ENCODE assay signal across 24 mouse cellular contexts in genomic region chr7:54649025-54649424, GRCm38 (mm10).
DNase-seq lines count a peak whose midpoint lies in the region; ATAC-seq lines count a peak whose summit lies in the region.
"Had no signal": no experiment of that assay in that cellular context is flagged by ENCODE, and none has a peak within 500 bp of the region (broad histone marks: within the 10 kb centered on the region; RNA-seq: fewer than 3 reads in every experiment).

No protein-coding gene starts in this region.

- no peaks in the 10 kb centered on the region for H3K27me3 ChIP-seq in forebrain, embryonic 14.5 days (replicated peaks; ENCODE audit: control insufficient read depth, insufficient read depth, low read length)
- H3K27me3 ChIP-seq in forebrain, embryonic 11.5 days (ENCODE audit: control insufficient read depth, insufficient read depth, low read length): no peaks in the 10 kb centered on the region
- H3K27me3 ChIP-seq in neural tube, embryonic 11.5 days (ENCODE audit: control insufficient read depth, insufficient read depth, low read length): no peaks in the 10 kb centered on the region
- H3K27me3 ChIP-seq in midbrain, embryonic 14.5 days (ENCODE audit: control insufficient read depth, insufficient read depth, low read length): no peaks in the 10 kb centered on the region
- H3K27me3 ChIP-seq: embryonic facial prominence, embryonic 13.5 days; heart, embryonic 15.5 days; intestine, embryonic 15.5 days; liver, embryonic 13.5 days had no signal

- 65% methylated on average over 1 of the region's 1 CpGs for WGBS in forebrain, embryonic 14.5 days
- WGBS in forebrain, embryonic 11.5 days: 68% methylated on average over 1 of the region's 1 CpGs
- 84% methylated on average over 1 of the region's 1 CpGs for WGBS in neural tube, embryonic 11.5 days
- 64% methylated on average over 1 of the region's 1 CpGs for WGBS in midbrain, embryonic 14.5 days

- no peak overlapping the region for H3K4me3 ChIP-seq in forebrain, embryonic 14.5 days (ENCODE audit: low read depth, low read length)
- H3K4me3 ChIP-seq in forebrain, embryonic 11.5 days (ENCODE audit: low read depth, low read length): no peak overlapping the region
- no peak overlapping the region for H3K4me3 ChIP-seq in neural tube, embryonic 11.5 days (ENCODE audit: low read depth, low read length)
- H3K4me3 ChIP-seq in midbrain, embryonic 14.5 days (replicated peaks; ENCODE audit: low read depth, low read length): no peak overlapping the region
- H3K4me3 ChIP-seq: embryonic facial prominence, embryonic 13.5 days; erythroblast, embryonic 14.5 days; gastrocnemius, adult 2 months; heart, embryonic 15.5 days; intestine, embryonic 15.5 days; left cerebral cortex, adult 2 months; liver, embryonic 13.5 days had no signal

- peak; percentile 70; the same call in 1 of the 2 replicates for ATAC-seq in forebrain, embryonic 14.5 days
- ATAC-seq in forebrain, embryonic 11.5 days (replicated peaks; ENCODE audit: low FRiP score): no peak
- peak; percentile 74; the same call in 1 of the 2 replicates for ATAC-seq in neural tube, embryonic 11.5 days (ENCODE audit: insufficient read depth, low FRiP score, low TSS enrichment)
- ATAC-seq in midbrain, embryonic 14.5 days (ENCODE audit: low FRiP score, low TSS enrichment): 0 out of 2 replicates have a peak, but pooled peaks have one; percentile 60
- ATAC-seq: intestine, embryonic 15.5 days had no signal

- DNase-seq in forebrain, embryonic 14.5 days (ENCODE audit: low spot score): peak; percentile 30
- no peak for DNase-seq in forebrain, embryonic 11.5 days (ENCODE audit: low spot score)
- no peak for DNase-seq in neural tube, embryonic 11.5 days (ENCODE audit: low spot score)
- no peak for DNase-seq in neural tube, embryonic 10.5 days (ENCODE audit: extremely low spot score, low spot score)
- DNase-seq in midbrain, embryonic 14.5 days: peak; percentile 50
- no peak for DNase-seq in heart, adult 18-20 months
- DNase-seq in right cerebral cortex, postnatal 4 days: no peak
- no peak for DNase-seq in thymus, postnatal 10 days (ENCODE audit: low spot score in 2 of 2)
- DNase-seq: adrenal gland, postnatal 36 days; cerebellum, adult 11-12 months; cerebellum, postnatal 14 days; gastrocnemius, adult 2 months; heart, postnatal 4 days; kidney, adult 8-10 months; kidney, postnatal 10 days; liver, embryonic 13.5 days; lung, embryonic 14.5 days; spleen, adult 18-20 months; thymus, postnatal 14 days had no signal

- no peaks in the 10 kb centered on the region for H3K36me3 ChIP-seq in forebrain, embryonic 14.5 days (ENCODE audit: control insufficient read depth, insufficient read depth, low read length)
- no peaks in the 10 kb centered on the region for H3K36me3 ChIP-seq in forebrain, embryonic 11.5 days (ENCODE audit: control insufficient read depth, insufficient read depth, low read length)
- H3K36me3 ChIP-seq in neural tube, embryonic 11.5 days (ENCODE audit: control insufficient read depth, insufficient read depth, low read length): no peaks in the 10 kb centered on the region
- no peaks in the 10 kb centered on the region for H3K36me3 ChIP-seq in midbrain, embryonic 14.5 days (ENCODE audit: control insufficient read depth, insufficient read depth, low read length)
- H3K36me3 ChIP-seq: embryonic facial prominence, embryonic 13.5 days; heart, embryonic 15.5 days; intestine, embryonic 15.5 days; liver, embryonic 13.5 days had no signal

- H3K4me1 ChIP-seq in forebrain, embryonic 14.5 days (ENCODE audit: control insufficient read depth, insufficient read depth, low read length): 0 out of 2 replicates have a peak, but pooled peaks cover 5% of the 10 kb centered on the region
- H3K4me1 ChIP-seq in forebrain, embryonic 11.5 days (replicated peaks; ENCODE audit: control insufficient read depth, insufficient read depth, low read length): no peaks in the 10 kb centered on the region
- no peaks in the 10 kb centered on the region for H3K4me1 ChIP-seq in neural tube, embryonic 11.5 days (ENCODE audit: control insufficient read depth, insufficient read depth, low read length)
- 0 out of 2 replicates have a peak, but pooled peaks cover 4% of the 10 kb centered on the region for H3K4me1 ChIP-seq in midbrain, embryonic 14.5 days (ENCODE audit: control insufficient read depth, insufficient read depth, low read length)
- H3K4me1 ChIP-seq: embryonic facial prominence, embryonic 13.5 days; heart, embryonic 15.5 days; intestine, embryonic 15.5 days; liver, embryonic 13.5 days had no signal

- no peak overlapping the region for H3K27ac ChIP-seq in forebrain, embryonic 14.5 days (ENCODE audit: low read depth, low read length)
- no peak overlapping the region for H3K27ac ChIP-seq in forebrain, embryonic 11.5 days (ENCODE audit: low read depth, low read length)
- no peak overlapping the region for H3K27ac ChIP-seq in neural tube, embryonic 11.5 days (ENCODE audit: low read depth, low read length)
- H3K27ac ChIP-seq in midbrain, embryonic 14.5 days (replicated peaks; ENCODE audit: low read depth, low read length): no peak overlapping the region
- H3K27ac ChIP-seq: embryonic facial prominence, embryonic 13.5 days; gastrocnemius, adult 2 months; heart, embryonic 15.5 days; intestine, embryonic 15.5 days; left cerebral cortex, adult 2 months; liver, embryonic 13.5 days had no signal

- no peak overlapping the region for H3K4me2 ChIP-seq in forebrain, embryonic 14.5 days (ENCODE audit: low read length)
- no peak overlapping the region for H3K4me2 ChIP-seq in forebrain, embryonic 11.5 days (ENCODE audit: low read depth, low read length, severe bottlenecking)
- no peak overlapping the region for H3K4me2 ChIP-seq in neural tube, embryonic 11.5 days (ENCODE audit: low read depth)
- H3K4me2 ChIP-seq in midbrain, embryonic 14.5 days (ENCODE audit: low read length): no peak overlapping the region
- H3K4me2 ChIP-seq: embryonic facial prominence, embryonic 13.5 days; heart, embryonic 15.5 days; intestine, embryonic 15.5 days; liver, embryonic 13.5 days; lung, embryonic 14.5 days had no signal

- H3K9me3 ChIP-seq in forebrain, embryonic 14.5 days (replicated peaks; ENCODE audit: control insufficient read depth, low read length): no peaks in the 10 kb centered on the region
- no peaks in the 10 kb centered on the region for H3K9me3 ChIP-seq in forebrain, embryonic 11.5 days (ENCODE audit: control insufficient read depth, low read length)
- H3K9me3 ChIP-seq in neural tube, embryonic 11.5 days (ENCODE audit: control insufficient read depth, low read length): no peaks in the 10 kb centered on the region
- no peaks in the 10 kb centered on the region for H3K9me3 ChIP-seq in midbrain, embryonic 14.5 days (ENCODE audit: control insufficient read depth, low read length)
- H3K9me3 ChIP-seq: embryonic facial prominence, embryonic 13.5 days; heart, embryonic 15.5 days; intestine, embryonic 15.5 days; liver, embryonic 13.5 days had no signal

- H3K9ac ChIP-seq in forebrain, embryonic 14.5 days (ENCODE audit: low read length): no peak overlapping the region
- H3K9ac ChIP-seq in forebrain, embryonic 11.5 days (ENCODE audit: low read length): no peak overlapping the region
- no peak overlapping the region for H3K9ac ChIP-seq in neural tube, embryonic 11.5 days (ENCODE audit: low read length)
- no peak overlapping the region for H3K9ac ChIP-seq in midbrain, embryonic 14.5 days (replicated peaks; ENCODE audit: low read length)
- H3K9ac ChIP-seq: embryonic facial prominence, embryonic 13.5 days; heart, embryonic 15.5 days; intestine, embryonic 15.5 days; liver, embryonic 13.5 days; lung, embryonic 14.5 days had no signal

Comparison
In these comparisons a context has a peak if more than half of its experiments do, and no peak if none do; other contexts are left out.
1. DNase-seq: peak in forebrain, embryonic 14.5 days (single experiment) and midbrain, embryonic 14.5 days (single experiment); none in forebrain, embryonic 11.5 days (single experiment), neural tube, embryonic 11.5 days (single experiment), neural tube, embryonic 10.5 days (single experiment), heart, adult 18-20 months (0 of 2), right cerebral cortex, postnatal 4 days (single experiment) and thymus, postnatal 10 days (0 of 2).